Mouse (Mus musculus): ENCODE measurements around the gene Ccn1.
A peak's percentile ranks its signal among the peaks of the same experiment; 100 is the strongest.

The Ccn1 gene

GRCm38 (mm10) chr3:145614362-145615115 is 35.2 kb downstream of the Ccn1 start:
- peak; percentile 43 to 58 for DNase-seq

- DNase-seq, result no peak
Measured at GRCm38 (mm10) chr3:145613234-145613633, 36.5 kb downstream of the Ccn1 start.

GRCm38 (mm10) chr3:145612662-145613061 is 37.1 kb downstream of the Ccn1 start:
- peak; percentile 36 to 50 for DNase-seq

GRCm38 (mm10) chr3:145608320-145608719 is 41.5 kb downstream of the Ccn1 start:
- DNase-seq, result no peak

GRCm38 (mm10) chr3:145605437-145606123 is 44.2 kb downstream of the Ccn1 start:
- no peak for DNase-seq

GRCm38 (mm10) chr3:145602410-145603206 is 47.2 kb downstream of the Ccn1 start:
- no peak for DNase-seq

- no peak for DNase-seq
Measured at GRCm38 (mm10) chr3:145601345-145601744, 48.4 kb downstream of the Ccn1 start.

GRCm38 (mm10) chr3:145600801-145601200 is 49.0 kb downstream of the Ccn1 start:
- no peak for DNase-seq

GRCm38 (mm10) chr3:145599059-145599458 is 50.7 kb downstream of the Ccn1 start:
- DNase-seq, result no peak

Data from cerebellum, postnatal 10 days (tissue).